Mouse (Mus musculus) hindbrain, embryonic 10.5 days (tissue): Measurements from ENCODE around the gene Ric8b. TPM values are rescaled to one million over a fixed set of nuclear protein-coding genes. Genes with fewer than 3 reads are reported as not detected.

ENCODE experiments used
- DNase-seq: peaks from one replicate; pipeline ENCODE4 v3.0.0-alpha.2; 2017; ENCODE audit warnings: low spot score
- H3K27ac ChIP-seq: fragments of 300-500 bp; sonication (generic); 2 replicates; pipeline ENCODE4 v1.5.1; 2016; ENCODE audit warnings: mild to moderate bottlenecking, moderate library complexity
- H3K27me3 ChIP-seq: fragments of 300-500 bp; sonication (generic); 2 replicates; pipeline ENCODE4 v1.6.1; 2016; ENCODE audit warnings: mild to moderate bottlenecking; ENCODE audit not compliant: poor library complexity, insufficient read depth, severe bottlenecking
- H3K36me3 ChIP-seq: fragments of 300-500 bp; sonication (generic); 2 replicates; pipeline ENCODE4 v1.6.1; 2016; ENCODE audit warnings: mild to moderate bottlenecking, moderate library complexity
- H3K4me1 ChIP-seq: fragments of 300-500 bp; sonication (generic); replicated peaks from 2 replicates; pipeline ENCODE4 v1.6.1; 2016; ENCODE audit warnings: mild to moderate bottlenecking
- H3K4me3 ChIP-seq: fragments of 300-500 bp; sonication (generic); 2 replicates; pipeline ENCODE4 v1.5.1; 2016; ENCODE audit warnings: mild to moderate bottlenecking, moderate library complexity
- H3K9me3 ChIP-seq: fragments of 300-500 bp; sonication (generic); 2 replicates; pipeline ENCODE4 v1.6.1; 2016; ENCODE audit warnings: mild to moderate bottlenecking, moderate library complexity
- WGBS: fragments of 180-500 bp; shearing (Covaris S2); methylation state at CpG from one replicate; pipeline ENCODE4 v1.1.7; 2016; 5-methylcytosine and 5-hydroxymethylcytosine counted together
- polyA plus RNA-seq: library from polyadenylated mRNA; unstranded; fragments of >200 nt; fragmentation: Nextera tagmentation; extraction: Ambion mirVana; gene quantifications from 2 replicates; pipeline ENCODE4 v1.2.1, GENCODE M21; 2016

Ric8b gene
- polyA plus RNA-seq, 1 experiment from 2014 or later: 29.5 TPM

DNA sequence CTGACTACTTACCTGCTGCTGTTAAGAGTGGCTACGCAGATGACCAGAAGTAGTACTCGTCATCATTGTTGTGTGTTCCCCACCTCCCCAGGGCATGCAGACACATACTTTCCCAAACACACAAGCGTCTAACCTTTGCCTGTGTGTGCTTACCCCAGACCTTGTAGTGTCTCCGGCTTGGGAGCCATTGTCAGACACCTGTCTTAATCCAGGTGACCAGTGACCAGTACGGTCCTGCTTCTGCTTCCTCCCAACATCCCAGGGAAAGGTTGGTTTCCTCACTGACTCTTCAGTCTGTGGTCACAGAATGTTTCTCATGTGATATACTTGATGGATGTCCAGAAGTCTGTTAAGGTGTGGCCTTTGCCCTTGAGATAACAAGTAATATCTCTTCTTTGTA, 62.9 kb downstream of the Ric8b start:
- no peak overlapping the region for H3K27ac ChIP-seq
- H3K9me3 ChIP-seq: no peaks in the 10 kb centered on the region
- peaks cover 70% of the 10 kb centered on the region for H3K36me3 ChIP-seq
- H3K4me1 ChIP-seq: peaks cover 7% of the 10 kb centered on the region; the same call in 1 of the 2 replicates
- 96% methylated on average over 5 of the region's 5 CpGs for WGBS
- no peak overlapping the region for H3K4me3 ChIP-seq
- DNase-seq: no peak
- no peaks in the 10 kb centered on the region for H3K27me3 ChIP-seq

DNA sequence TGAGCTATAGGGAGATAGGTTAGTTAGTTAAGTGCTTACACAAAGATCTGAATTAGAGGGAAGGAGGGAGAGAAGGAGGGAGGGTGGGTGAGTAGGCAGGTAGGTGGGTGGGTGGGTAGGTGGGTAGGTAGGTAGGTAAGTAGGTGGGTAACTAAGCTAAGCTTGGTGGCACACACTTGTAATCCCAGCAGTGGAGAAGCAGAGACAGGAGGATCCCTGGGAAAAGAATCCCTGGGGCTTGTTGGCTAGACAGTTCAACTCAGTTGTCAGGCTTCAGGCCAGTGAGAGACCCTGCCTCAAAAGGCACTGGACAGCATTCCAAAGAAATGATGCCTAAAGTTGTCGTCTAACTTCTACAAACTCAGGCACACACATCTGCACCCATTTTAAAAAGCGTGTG, 64.0 kb downstream of the Ric8b start:
- H3K36me3 ChIP-seq: peaks cover 72% of the 10 kb centered on the region
- no peaks in the 10 kb centered on the region for H3K27me3 ChIP-seq
- no peak overlapping the region for H3K4me3 ChIP-seq
- DNase-seq: no peak
- no peak overlapping the region for H3K27ac ChIP-seq
- H3K4me1 ChIP-seq: peaks cover 7% of the 10 kb centered on the region; the same call in 1 of the 2 replicates
- H3K9me3 ChIP-seq: no peaks in the 10 kb centered on the region
- 89% methylated on average over 2 of the region's 2 CpGs for WGBS

DNA sequence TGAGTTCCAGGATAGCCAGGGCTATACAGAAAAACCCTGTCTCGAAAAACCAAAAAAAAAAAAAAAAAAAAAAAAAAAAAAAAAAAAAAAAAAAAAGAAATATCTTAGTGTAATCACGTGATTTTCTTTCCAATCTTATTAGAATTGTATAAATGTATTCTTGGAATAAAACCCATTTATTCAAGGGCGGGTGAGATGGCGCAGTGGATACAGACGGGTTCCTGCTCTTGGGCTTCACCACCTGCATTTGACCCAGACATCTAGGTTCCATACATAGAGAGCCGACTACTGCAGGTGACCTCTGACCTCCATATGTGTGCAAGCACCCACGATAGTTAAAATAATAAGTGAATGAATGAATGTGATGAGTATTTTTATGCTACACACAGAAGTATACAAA, 65.3 kb downstream of the Ric8b start:
- H3K9me3 ChIP-seq: no peaks in the 10 kb centered on the region
- DNase-seq: no peak
- WGBS: 82% methylated on average over 7 of the region's 7 CpGs
- H3K4me3 ChIP-seq: no peak overlapping the region
- H3K36me3 ChIP-seq: peaks cover 75% of the 10 kb centered on the region
- H3K4me1 ChIP-seq: peaks cover 7% of the 10 kb centered on the region; the same call in 1 of the 2 replicates
- H3K27me3 ChIP-seq: no peaks in the 10 kb centered on the region
- no peak overlapping the region for H3K27ac ChIP-seq

DNA sequence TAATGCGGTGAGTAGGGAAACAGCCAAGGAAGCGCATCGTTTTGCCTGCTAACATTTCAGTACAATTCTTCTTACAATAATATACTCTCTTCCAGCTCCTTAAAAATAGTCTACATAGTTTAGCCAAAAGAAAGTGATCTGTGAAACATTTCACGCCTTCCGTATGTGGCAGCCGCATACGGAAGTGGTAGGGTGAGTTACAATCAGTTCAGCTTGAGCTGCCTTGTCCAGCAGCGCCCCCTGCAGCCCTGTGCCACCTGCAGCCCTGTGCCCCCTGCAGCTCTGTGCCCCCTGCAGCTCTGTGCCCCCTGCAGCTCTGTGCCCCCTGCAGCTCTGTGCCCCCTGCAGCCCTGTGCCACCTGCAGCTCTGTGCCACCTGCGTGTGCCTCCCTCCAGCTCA, 68.5 kb downstream of the Ric8b start:
- H3K9me3 ChIP-seq: no peaks in the 10 kb centered on the region
- 83% methylated on average over 9 of the region's 9 CpGs for WGBS
- H3K36me3 ChIP-seq: peaks cover 72% of the 10 kb centered on the region
- no peak overlapping the region for H3K4me3 ChIP-seq
- no peak overlapping the region for H3K27ac ChIP-seq
- DNase-seq: peak; percentile 23
- H3K27me3 ChIP-seq: no peaks in the 10 kb centered on the region
- H3K4me1 ChIP-seq: peaks cover 7% of the 10 kb centered on the region; the same call in 1 of the 2 replicates

DNA sequence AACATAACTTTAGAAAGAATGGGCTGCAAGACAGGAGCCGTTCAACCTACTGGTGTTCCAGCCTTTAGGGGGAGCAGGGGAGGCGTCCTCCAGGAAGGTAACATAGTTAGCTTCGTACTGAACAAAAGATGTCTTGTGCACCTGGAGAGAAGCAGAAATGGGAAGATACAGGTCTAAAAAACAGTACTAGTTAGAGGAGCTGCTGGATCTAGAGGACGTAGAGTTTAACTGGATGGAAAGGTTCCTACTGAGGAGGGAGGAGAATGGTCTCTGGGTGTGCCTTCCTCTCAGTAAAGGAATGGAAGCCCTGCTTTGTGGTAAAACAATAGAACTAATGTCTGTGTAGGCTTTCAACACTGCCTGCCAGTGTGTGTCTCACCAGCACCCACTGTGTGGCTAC, 70.2 kb downstream of the Ric8b start:
- no peak overlapping the region for H3K27ac ChIP-seq
- H3K4me1 ChIP-seq: peaks cover 7% of the 10 kb centered on the region; the same call in 1 of the 2 replicates
- H3K27me3 ChIP-seq: no peaks in the 10 kb centered on the region
- H3K4me3 ChIP-seq: no peak overlapping the region
- peaks cover 68% of the 10 kb centered on the region for H3K36me3 ChIP-seq
- no peak for DNase-seq
- 69% methylated on average over 4 of the region's 4 CpGs for WGBS
- H3K9me3 ChIP-seq: no peaks in the 10 kb centered on the region

DNA sequence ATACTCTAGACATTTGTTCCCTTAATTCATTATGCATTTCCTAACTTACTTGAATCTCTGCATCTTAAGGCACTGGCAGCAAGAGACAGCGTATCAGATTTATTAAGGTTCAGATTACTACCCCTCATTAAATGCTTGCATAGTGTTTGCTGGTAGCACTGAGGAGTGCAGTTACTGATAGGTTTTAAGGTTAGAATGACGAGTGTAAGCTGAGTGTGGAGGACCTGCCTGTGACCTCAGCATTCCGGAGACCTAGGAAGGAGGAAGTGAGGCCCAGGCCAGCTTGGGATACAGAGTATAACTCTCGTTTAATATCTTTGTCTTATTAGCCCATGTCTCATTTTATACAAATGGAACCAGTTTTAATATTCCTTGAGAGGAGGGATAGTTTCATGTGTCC, 71.2 kb downstream of the Ric8b start:
- Histone ChIP-seq H3K4me1 (peaks cover 7% of the 10 kb centered on the region; the same call in 1 of the 2 replicates), H3K9me3 (no peaks in the 10 kb centered on the region), H3K27ac (no peak overlapping the region), H3K36me3 (peaks cover 63% of the 10 kb centered on the region), H3K27me3 (no peaks in the 10 kb centered on the region), H3K4me3 (no peak overlapping the region)
- 75% methylated on average over 4 of the region's 4 CpGs for WGBS
- no peak for DNase-seq

DNA sequence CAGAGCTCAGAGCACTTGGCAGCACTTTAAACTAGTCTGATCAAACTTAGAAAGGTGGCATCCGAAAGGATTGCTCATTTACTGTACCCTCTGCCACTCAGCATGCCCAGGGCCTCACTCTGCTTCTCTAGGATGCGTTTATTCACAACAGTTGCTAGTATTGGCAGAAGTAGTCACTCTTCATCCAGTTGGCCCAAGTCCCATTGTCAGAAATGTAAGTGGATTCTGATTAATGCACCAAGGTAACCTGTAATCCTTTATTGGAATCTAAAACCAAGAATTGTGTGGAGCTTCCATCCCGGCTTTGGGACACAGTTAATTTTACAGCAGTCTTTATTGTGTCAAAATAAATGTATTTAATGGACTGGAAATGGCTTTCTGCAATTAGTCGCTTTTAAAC, 76.9 kb downstream of the Ric8b start:
- WGBS: 88% methylated on average over 4 of the region's 4 CpGs
- H3K4me1 ChIP-seq: peaks cover 8% of the 10 kb centered on the region; the same call in 1 of the 2 replicates
- no peaks in the 10 kb centered on the region for H3K9me3 ChIP-seq
- no peak overlapping the region for H3K27ac ChIP-seq
- DNase-seq: no peak
- peaks cover 50% of the 10 kb centered on the region for H3K36me3 ChIP-seq
- no peaks in the 10 kb centered on the region for H3K27me3 ChIP-seq
- H3K4me3 ChIP-seq: no peak overlapping the region

DNA sequence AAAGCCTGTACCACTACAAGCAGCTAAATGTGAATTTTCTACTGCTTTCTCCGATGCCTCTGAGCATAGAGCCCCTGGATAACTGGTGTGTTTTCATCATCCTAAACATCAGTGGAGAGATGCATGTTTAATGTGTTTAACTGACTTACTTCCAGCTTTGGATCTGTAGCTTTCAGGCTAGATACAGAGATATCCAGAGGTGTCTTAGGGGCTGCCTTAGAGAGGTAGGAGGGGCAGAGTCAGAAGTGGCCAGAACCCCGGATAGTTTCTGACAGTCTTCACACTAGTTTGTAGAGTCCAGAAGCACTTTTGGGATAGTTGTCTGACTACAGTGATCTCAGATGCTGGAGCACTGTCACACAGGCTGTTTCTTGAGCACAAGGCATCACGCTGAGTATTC, 77.6 kb downstream of the Ric8b start:
- DNase-seq: no peak
- Histone ChIP-seq H3K9me3 (no peaks in the 10 kb centered on the region), H3K27me3 (no peaks in the 10 kb centered on the region), H3K4me1 (peaks cover 8% of the 10 kb centered on the region; the same call in 1 of the 2 replicates), H3K27ac (no peak overlapping the region), H3K4me3 (no peak overlapping the region), H3K36me3 (peaks cover 44% of the 10 kb centered on the region)
- WGBS: 93% methylated on average over 3 of the region's 3 CpGs

DNA sequence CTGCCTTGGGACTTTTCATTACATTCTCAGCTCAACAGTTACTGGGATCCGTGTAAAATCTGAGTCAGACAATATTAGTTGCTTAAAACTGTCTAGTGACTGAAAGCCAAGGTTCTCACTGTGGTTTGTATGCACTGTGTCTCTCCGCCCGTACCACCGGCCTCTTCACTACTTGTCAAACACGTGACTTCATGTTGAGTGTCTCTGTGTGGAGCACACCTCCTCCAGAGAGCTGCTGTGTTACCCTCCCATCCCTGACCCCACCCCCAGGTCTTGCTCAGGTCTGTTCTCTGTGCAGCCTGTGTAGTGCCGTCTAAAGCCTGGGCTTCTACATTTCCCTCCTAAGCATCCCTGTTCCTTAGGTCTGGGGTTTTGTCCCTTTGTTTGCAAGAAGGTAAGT, 79.0 kb downstream of the Ric8b start:
- Histone ChIP-seq H3K27me3 (no peaks in the 10 kb centered on the region), H3K4me1 (peaks cover 8% of the 10 kb centered on the region; the same call in 1 of the 2 replicates)

DNA sequence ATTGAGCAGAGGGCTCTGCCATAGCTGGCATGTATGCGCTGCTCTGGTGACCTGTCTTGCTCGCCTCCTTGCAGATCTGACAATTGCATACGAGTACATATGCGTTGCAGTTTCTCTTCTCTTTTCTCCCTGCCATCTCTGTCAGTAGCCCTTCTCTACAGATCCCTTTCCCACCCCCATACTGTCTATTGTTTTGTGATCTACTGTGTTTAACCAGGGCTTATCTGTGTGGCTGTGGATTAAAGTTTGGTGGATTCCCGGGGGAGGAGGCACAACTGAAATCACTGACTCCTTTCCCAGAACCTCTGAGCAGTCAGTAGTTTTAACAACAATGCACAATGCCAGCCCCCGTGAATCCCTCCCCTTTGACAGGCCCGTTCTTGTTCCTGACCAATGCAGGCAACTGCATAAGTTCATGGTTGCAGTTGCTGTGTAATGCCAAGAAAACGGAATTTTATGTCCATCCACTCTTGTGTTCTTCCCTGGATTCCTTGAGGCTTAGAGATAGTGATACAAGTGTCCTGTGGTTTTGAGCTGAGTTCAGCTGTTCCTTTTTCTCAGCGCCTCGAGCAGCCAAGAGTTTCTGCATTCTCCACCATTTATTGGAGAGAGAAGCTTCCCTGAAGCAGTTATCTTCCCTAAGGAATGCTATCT, 80.3 kb downstream of the Ric8b start:
- H3K27ac ChIP-seq: no peak overlapping the region
- H3K4me3 ChIP-seq: no peak overlapping the region
- 79% methylated on average over 10 of the region's 10 CpGs for WGBS
- H3K27me3 ChIP-seq: no peaks in the 10 kb centered on the region
- DNase-seq: no peak
- H3K36me3 ChIP-seq: peaks cover 40% of the 10 kb centered on the region
- H3K9me3 ChIP-seq: no peaks in the 10 kb centered on the region
- H3K4me1 ChIP-seq: peaks cover 8% of the 10 kb centered on the region; the same call in 1 of the 2 replicates

More for the DNA sequence above, 79.0 kb downstream of the Ric8b start:
- Histone ChIP-seq H3K27ac (0 out of 2 replicates have a peak overlapping the region, but pooled peaks have one; percentile 40), H3K4me3 (no peak overlapping the region), H3K9me3 (no peaks in the 10 kb centered on the region), H3K36me3 (peaks cover 43% of the 10 kb centered on the region)
- WGBS: 89% methylated on average over 6 of the region's 6 CpGs
- no peak for DNase-seq

DNA sequence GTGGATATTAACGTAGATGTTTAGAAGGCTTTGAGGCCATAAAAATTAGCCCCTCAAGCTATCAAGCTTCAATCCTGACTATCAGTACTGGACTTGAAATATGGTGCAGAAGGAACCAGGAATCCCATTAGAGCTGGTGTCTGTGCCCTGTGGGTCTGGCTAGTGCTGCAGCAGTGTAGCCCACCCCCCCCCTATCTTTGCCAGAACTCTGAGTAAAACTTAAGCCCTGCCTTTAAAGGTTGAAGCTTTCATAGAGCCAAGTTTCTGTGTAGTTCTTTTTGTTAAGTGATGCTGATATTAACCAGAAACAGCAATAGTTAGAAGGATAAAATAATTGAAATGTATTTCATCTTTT, 80.8 kb downstream of the Ric8b start:
- no peak overlapping the region for H3K27ac ChIP-seq
- WGBS: 89% methylated on average over 1 of the region's 1 CpGs

DNA sequence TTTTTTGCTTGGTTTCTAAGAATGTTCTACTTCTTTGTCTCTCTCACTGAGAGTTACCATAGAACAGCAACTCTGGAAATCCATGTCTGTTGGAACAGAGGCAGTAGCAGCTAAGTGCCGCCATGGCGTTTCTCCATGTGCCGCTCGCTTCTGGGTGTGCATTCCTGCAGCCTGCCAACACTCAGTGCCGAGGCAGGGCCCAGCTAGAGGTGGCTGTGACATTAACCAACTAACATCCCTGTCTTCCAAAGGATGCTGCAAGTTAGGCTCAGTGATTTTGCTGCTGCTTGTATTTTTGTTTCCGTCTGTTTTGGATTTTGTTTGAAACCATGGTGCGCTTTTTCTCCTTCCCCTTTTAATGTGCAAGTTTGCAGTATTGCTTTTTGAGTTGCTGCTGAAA, 84.5 kb downstream of the Ric8b start:
- WGBS: 92% methylated on average over 7 of the region's 7 CpGs
- DNase-seq: no peak

More for the DNA sequence above, 80.8 kb downstream of the Ric8b start:
- Histone ChIP-seq H3K9me3 (no peaks in the 10 kb centered on the region), H3K4me3 (no peak overlapping the region), H3K36me3 (peaks cover 42% of the 10 kb centered on the region), H3K4me1 (peaks cover 8% of the 10 kb centered on the region; the same call in 1 of the 2 replicates), H3K27me3 (no peaks in the 10 kb centered on the region)
- no peak for DNase-seq

DNA sequence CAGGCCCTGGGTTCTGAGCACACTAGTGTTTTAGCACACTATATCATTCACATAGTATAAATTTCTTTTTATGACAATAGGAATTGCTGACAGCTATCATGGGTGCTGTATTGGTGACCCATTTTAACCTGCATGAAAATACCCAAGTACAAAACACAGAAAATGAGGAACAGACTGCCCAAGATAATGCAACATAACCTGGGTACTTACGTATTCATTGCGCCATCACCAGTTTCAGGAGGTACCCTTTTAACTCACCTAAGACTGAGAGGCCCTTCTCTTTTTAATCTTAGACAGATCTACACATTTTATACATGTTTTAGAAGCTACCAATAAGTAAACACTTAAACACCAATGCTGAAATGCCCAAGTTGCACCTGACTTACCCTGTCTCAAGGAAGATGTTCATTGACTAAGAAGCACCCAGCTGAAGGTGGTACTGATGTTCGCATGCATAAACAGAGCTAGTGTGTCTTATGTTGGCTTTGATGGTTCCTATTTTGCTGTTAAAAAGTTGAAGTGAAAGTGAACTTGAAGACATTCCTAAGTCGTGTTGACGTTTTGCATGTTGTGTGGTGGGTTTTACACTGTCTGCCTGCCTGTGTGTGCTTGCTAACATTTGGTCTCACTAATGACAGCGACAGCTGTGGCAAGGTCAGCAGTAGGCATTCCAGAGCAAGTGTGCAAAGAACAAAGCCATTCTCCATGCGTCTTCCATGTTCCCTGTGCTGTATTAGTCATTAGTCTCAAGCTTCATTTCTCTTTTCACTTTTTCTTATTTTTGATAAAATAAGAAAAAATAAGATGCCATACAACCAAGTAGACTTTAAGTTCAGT, 86.0 kb downstream of the Ric8b start:
- 93% methylated on average over 7 of the region's 7 CpGs for WGBS
- H3K9me3 ChIP-seq: no peaks in the 10 kb centered on the region
- no peaks in the 10 kb centered on the region for H3K27me3 ChIP-seq
- H3K36me3 ChIP-seq: peaks cover 27% of the 10 kb centered on the region
- H3K27ac ChIP-seq: no peak overlapping the region
- H3K4me3 ChIP-seq: no peak overlapping the region
- no peak for DNase-seq
- no peaks in the 10 kb centered on the region for H3K4me1 ChIP-seq

More for the DNA sequence above, 84.5 kb downstream of the Ric8b start:
- H3K27ac ChIP-seq: no peak overlapping the region
- no peak overlapping the region for H3K4me3 ChIP-seq
- no peaks in the 10 kb centered on the region for H3K27me3 ChIP-seq
- no peaks in the 10 kb centered on the region for H3K9me3 ChIP-seq
- peaks cover 8% of the 10 kb centered on the region; the same call in 1 of the 2 replicates for H3K4me1 ChIP-seq
- H3K36me3 ChIP-seq: peaks cover 27% of the 10 kb centered on the region
